Mouse (Mus musculus) adrenal gland, postnatal 10 days (tissue): ENCODE results near the gene Wdr24. TPM values are rescaled to one million over a fixed set of nuclear protein-coding genes. Genes with fewer than 3 reads are reported as not detected.

Source experiments
- DNase-seq: peaks from one replicate; pipeline ENCODE4 v3.0.0; 2021; ENCODE audit warnings: mixed read lengths
- long read RNA-seq, 2 experiments: library from polyadenylated mRNA; stranded (forward); transcript quantifications; one replicate each; pipeline ENCODE4 v2.0.0; 2021
- total RNA-seq, 2 experiments: library from RNA; stranded (reverse); gene quantifications; 2 replicates each; pipeline ENCODE4 v1.2.3; 2021

The Wdr24 gene
- total RNA-seq: 10 to 100 TPM; 17.6 to 23.1 TPM
- long read RNA-seq, experiment 1, transcript Wdr24-201 (9 exons, 3,099 nt): major isoform, 16 of 24 reads
- long read RNA-seq, experiment 1, partial matches to known transcripts: 5 of 24 reads
- long read RNA-seq, experiment 1, other reads (novel, unspliced or antisense): 3 of 24 reads
- long read RNA-seq, experiment 2, transcript Wdr24-201 (9 exons, 3,099 nt): major isoform, 7 of 20 reads
- long read RNA-seq, experiment 2, partial matches to known transcripts: 5 of 20 reads
- long read RNA-seq, experiment 2, other reads (novel, unspliced or antisense): 7 of 20 reads

- peak; percentile 80 for DNase-seq
These were observed at the start of gene Wdr24 for GRCm38 (mm10) chr17:25823452-25823851. Wdr24 (plus strand) TSS chr17:25823627.

DNA sequence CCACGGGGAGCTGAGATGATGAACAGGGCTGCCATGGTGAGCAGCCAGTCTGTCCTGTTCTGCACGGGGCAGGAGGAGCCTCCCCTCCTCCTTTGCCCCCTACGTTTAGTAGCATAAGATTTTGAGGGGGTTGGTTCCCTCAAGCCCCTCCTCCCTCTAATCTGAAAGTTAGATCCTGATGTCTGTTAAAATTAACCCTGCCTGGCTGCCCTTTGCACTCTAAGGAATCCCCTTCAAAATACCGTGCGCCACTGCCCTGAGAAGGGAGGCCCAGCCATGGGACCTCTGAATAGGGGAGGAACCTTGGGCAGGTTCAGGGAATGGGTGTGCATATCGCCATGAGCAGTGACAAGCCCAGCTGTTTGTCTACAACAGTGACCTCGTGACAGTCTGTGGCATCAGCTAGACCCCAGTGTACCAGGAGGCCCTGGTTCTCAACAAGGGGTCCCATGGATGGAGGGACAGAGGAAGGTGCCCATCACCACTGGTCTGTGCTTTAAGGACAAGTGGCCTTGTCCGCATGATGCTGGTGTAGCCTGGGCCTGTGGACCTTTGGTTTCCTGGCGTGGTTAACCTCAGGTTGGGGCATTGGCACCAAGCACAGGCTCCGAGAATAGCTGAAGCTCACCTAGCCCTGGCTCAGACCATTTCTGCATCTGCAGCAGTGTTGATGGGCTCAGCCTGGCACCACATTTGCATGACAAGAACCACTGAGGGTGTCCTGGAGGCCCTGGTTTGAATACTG is 47.9 kb upstream of the Wdr24 start:
- DNase-seq: no peak

DNA sequence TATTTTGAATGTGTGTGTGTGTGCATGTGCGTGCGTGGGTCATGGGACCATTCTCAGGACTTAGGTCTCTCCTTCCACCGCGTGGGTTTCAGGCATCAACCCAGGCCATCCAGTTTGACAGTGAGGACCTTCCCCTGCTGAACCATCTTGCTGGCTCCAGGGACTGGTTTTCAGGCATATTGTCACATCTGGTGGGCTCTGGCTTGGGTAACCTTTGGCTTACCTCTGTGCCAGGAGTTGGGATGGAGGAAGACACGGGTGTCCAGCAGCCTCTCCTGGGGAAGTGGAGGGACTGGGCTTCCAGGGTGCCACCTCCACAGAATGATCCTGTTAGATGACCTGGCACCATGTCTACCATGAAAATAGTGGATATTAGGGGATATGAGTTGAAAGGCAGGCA is 45.5 kb upstream of the Wdr24 start:
- DNase-seq: no peak

GRCm38 (mm10) chr17:25781339-25781738 is 42.1 kb upstream of the Wdr24 start:
- no peak for DNase-seq

DNA sequence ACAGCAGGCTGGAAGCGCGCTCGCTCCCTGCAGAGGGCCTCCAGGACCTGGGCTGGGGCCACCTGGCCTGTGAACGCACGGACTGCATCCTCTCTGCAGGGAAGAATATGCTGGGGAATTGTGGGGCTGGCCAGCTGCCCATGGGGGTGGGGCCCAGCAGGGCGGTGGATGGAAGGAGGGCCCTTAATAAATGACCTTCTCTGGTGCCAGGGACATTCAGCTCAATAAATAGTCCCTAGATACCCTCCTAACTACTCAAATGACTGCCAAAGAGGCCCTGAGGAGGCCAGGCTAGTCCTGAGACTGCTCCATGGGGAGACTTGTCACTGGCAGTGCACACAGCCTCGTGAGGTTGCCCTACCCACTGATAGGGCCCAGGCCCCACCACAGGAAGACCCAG is 40.3 kb upstream of the Wdr24 start:
- DNase-seq: peak; percentile 89

DNA sequence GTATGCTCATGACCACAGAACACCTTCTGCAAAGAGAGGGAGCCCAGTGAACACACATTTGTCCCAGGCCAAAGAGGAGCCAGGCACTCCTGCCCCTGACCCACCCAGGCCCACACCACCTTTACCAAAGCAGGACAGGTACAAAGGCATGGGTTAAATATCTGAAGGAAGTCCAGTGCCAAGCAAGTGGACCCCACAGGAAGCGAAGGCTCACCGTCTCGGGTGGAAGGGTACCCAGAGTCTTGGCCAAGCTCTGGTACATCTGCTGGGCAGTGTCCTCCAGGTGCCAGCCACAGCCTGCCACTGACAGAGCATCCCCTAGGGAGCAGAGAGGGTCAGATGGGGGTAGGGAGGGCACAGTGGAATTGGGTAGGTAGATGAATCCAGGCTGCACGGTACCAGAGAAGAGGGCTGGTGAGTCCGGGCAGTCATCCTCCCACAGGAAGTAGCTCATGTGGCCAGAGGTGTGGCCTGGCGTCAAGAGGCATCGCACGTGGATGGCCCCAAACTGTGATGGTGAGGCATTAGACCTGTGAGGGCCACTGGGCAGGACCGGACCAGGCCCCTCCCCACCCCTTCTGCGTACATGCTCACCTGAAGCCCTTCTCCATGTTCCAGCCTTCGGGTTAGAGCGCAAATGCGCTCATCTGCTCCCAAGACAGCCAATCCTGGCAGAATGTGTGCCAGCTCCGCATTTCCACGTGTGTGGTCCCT is 39.4 kb upstream of the Wdr24 start:
- no peak for DNase-seq

- DNase-seq: peak; percentile 95
These were observed 38.1 kb upstream of the Wdr24 start, which contains the start of gene Haghl for GRCm38 (mm10) chr17:25785281-25785745. Haghl (minus strand) TSS chr17:25785673.

DNA sequence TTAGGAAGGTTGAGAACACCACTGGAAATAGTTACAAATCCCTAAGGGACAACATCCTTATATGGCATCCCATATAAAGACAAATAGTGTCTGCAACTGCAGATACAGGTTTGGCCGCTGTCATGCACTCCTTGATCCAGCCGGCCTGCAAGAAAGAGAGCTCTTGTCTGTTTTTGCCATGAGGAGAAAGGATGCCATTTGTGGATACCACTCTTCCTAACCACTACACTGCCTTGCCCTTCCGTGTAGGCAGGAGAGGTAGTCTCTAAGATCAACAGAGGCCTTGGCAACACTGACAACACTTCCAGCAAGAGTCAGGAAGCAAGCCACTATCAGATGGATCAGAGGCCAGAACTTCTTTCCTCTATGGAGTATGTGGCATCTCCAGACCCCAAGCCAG is 37.1 kb upstream of the Wdr24 start, which contains the start of gene Ccdc78:
Gene Ccdc78, plus strand, starts transcription at position 301 of the 400 bp plus-strand sequence.
- no peak for DNase-seq

DNA sequence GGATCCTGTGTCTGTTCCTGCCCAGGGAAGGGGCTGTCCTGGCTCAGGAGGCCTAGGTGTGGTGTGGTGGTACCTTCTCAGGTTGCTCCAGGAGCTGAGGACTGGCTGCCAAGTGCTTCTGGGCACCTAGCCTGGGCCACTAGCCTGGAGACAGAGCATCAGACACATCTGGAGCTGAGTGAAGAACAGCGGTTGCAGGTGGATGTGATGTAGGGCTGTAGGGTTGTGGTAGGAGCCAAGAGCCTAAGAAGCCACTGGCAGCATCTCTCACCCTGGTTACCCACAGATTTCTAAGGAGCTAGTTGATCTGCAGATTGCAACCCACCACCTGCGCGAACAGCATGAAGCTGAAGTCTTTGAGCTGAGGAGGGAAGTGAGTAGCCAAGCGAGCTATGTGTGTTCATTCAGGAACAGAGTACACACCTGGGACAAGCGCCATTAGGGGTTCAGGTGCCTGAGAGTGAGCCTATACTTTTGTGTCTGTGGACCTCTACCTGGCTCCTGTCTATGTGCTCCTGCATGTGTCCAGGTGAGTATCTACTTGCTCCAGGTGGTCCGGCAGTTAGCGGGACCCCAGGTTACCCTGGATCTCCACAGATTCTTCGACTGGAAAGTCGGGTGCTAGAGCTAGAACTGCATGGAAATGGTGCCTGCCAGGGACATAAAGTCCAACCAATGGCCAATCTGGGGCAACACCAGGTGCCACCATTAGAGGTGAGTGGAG is 36.5 kb upstream of the Wdr24 start:
- no peak for DNase-seq

DNA sequence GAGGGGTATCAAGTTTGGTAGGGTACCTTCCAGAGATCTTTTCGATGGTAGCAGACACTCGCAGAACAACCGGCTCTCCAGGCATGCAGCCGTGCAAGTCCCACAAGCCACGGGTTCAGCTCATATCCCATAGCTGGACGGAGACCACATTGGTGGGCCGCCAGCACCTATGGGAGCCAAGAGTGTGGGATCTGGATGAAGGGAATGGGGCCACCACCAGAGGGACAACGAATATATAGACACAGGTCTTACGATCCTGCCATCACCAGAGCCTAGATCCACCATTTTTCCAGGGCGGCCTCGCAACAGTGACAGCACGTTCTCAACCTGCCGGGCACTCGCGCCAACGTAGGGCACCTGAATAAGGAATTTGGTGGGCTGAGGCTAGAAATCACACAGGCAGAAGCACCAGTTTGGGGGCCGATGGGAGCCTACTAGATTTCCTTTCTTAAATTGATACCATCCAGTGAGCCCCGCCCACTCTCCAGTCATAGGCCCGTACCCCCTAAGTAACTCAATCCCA is 32.0 kb upstream of the Wdr24 start:
- DNase-seq: no peak

DNA sequence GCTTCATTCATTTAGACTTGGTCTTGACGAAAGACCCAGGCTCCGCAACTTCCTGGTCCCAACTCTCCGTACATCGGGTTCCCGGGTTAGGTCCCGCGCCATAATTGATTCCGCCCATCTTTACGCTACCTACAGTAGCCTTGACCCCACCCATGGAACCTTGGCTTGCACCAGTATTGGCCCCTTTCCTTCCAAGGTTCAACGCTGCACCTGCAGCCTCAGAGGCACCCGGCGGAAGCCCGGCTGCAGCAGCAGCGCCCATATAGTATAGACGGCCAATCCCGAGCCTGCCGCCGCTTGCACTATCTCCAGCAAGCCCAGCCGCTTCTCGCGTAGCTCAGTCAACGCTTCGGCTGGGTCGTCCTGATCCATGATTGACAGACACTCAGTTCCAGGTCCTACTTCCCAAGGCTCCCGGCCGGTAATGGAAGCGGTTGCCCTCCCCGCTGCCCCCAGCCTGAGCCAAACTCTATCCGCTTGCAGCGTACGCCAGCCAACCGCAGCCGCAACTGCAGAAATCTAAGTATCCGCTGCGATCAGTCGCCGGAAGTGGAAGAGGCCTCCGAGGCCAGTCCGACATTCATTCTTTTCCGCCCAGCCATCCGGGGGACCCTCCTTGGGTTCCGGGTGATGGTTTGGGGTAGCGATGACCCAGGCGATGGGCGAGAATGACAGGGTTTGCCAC is 31.4 kb upstream of the Wdr24 start:
- DNase-seq: peak; percentile 92

DNA sequence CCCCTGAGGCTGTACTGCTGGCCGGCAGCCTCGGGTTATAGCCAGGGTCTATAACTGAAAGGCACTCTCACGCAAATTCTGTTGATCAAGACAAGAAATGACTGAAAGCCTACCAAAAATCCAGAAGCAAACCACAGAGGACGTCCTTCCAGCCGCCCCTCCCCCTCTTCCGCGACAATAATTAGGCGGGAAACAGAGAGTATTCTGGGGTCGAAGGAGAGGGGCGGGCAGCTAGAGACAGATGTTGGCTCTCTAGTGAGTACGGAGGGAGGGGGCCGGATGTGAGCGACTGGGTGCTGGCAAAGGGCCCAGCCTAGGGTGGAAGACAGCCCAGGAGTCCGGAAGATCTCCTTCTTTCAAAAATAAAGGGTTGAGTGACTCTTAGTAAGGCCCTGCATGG is 30.8 kb upstream of the Wdr24 start, which contains the start of gene Fam173a:
Gene Fam173a, minus strand, starts transcription at position 287 of the 400 bp plus-strand sequence.
- DNase-seq: peak; percentile 88

GRCm38 (mm10) chr17:25794197-25794596 is 29.2 kb upstream of the Wdr24 start:
- no peak for DNase-seq

- DNase-seq: no peak
These were observed 28.4 kb upstream of the Wdr24 start for GRCm38 (mm10) chr17:25794998-25795397.

DNA sequence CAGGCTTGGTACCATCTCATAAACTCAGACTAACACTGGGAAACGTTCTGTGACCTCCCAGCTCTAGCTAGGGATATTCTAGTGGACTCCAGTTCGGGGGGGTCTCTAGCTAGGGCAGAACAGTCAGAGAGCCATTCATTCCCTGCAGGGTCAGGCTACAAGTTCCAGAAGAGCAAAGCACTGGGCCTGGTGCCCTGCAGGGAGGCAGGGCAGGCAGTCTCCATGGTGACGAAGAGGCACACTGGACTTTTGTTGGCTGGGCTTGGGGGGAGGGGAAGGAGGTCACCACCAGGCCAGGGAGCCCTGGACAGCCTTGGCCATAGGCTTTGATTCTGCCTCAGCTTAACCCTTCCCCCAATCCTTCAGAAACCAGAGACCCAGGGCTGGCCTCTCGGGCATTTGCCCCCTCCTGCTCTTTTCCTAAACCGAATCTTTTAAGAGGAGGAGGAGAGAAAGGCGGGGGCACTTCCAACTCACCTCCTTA is 27.8 kb upstream of the Wdr24 start, which contains the start of gene AC134908.4:
Gene AC134908.4, minus strand, starts transcription at position 51 of the 484 bp plus-strand sequence.
- no peak for DNase-seq

- DNase-seq: peak; percentile 68
These were observed 27.1 kb upstream of the Wdr24 start for GRCm38 (mm10) chr17:25796211-25796771.

DNA sequence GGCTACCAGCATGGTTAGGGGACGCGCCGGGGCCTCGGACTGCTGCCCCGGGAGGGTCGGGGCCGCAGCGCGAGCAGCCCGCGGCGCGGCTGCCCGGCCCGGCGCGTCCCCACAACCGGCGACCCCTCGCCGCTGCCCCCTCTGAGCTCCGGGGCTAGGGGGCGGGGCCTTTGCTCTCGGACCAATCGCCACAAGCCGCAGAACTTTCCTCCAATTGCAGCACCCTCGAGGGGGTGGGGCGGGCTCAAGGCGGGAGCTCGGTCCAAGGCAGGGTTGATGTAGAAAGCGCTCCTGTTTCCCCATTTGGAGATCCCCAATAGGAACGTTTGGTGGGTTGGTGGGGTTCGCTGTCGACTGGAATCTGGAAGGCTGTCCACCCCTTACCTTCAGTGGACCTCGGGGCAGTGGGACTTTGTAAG is 26.5 kb upstream of the Wdr24 start, which contains the start of gene Metrn:
Gene Metrn, minus strand, starts transcription at position 186 of the 419 bp plus-strand sequence.
- peak; percentile 93 for DNase-seq

DNA sequence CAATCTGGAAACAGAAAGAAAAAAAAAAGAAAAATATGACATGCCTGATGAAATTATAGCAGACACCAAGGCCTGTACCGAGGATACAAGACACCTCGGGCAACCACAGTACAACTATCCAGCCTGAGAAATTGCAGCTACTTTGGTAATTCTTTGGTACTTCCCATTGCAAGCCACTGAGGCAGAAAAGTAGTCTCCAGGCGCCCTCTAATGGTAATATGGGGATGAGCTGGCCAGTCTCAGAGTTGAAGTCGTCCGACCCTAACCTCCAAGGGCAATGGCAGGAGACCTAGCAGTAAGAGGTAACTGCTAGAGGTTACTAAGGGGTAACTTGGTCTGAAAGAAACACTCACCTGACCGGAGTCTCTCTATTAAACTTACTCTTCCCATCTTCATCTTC is 22.4 kb upstream of the Wdr24 start:
- DNase-seq: peak; percentile 79

- peak; percentile 85 for DNase-seq
These were observed 20.5 kb upstream of the Wdr24 start for GRCm38 (mm10) chr17:25802825-25803517.

- peak; percentile 50 for DNase-seq
These were observed 16.9 kb upstream of the Wdr24 start for GRCm38 (mm10) chr17:25806507-25806906.
